Mouse (Mus musculus): ENCODE measurements around the gene Inpp5k. TPM values are rescaled to one million over a fixed set of nuclear protein-coding genes. Genes with fewer than 3 reads are reported as not detected.

The Inpp5k gene
- polyA plus RNA-seq, 1 experiment, result 58.2 TPM

- H3K4me1 ChIP-seq (ENCODE audit: control insufficient read depth, insufficient read depth, low read length), result peaks cover 5% of the 10 kb centered on the region
- H3K4me3 ChIP-seq (replicated peaks; ENCODE audit: control insufficient read depth, low read depth, low read length), result no peak overlapping the region
- TF ChIP-seq CTCF (IDR thresholded peaks at IDR 0.05; ENCODE audit: control insufficient read depth, insufficient read depth, low read length) (no peak), POLR2A (IDR thresholded peaks at IDR 0.05; ENCODE audit: borderline replicate concordance, control insufficient read depth, low read depth, low read length) (no peak)
- WGBS, result 30% methylated on average over 2 of the region's 2 CpGs
- peak overlapping the region; percentile 63; the same call in 1 of the 2 replicates for H3K27ac ChIP-seq (ENCODE audit: control insufficient read depth, insufficient read depth, low read depth, low read length, poor library complexity)
Measured at GRCm38 (mm10) chr11:75622588-75623329, 8.0 kb upstream of the Inpp5k start.

- TF ChIP-seq CTCF (IDR thresholded peaks at IDR 0.05; ENCODE audit: control insufficient read depth, insufficient read depth, low read length) (no peak), POLR2A (IDR thresholded peaks at IDR 0.05; ENCODE audit: borderline replicate concordance, control insufficient read depth, low read depth, low read length) (no peak)
- H3K27ac ChIP-seq (ENCODE audit: control insufficient read depth, insufficient read depth, low read depth, low read length, poor library complexity), result peak overlapping the region; percentile 50; the same call in 1 of the 2 replicates
- H3K4me1 ChIP-seq (ENCODE audit: control insufficient read depth, insufficient read depth, low read length), result peaks cover 5% of the 10 kb centered on the region
- WGBS, result 23% methylated on average over 2 of the region's 2 CpGs
- no peak overlapping the region for H3K4me3 ChIP-seq (replicated peaks; ENCODE audit: control insufficient read depth, low read depth, low read length)
Measured at GRCm38 (mm10) chr11:75624102-75624554, 6.7 kb upstream of the Inpp5k start.

GRCm38 (mm10) chr11:75625820-75626219 is 5.0 kb upstream of the Inpp5k start:
- H3K27ac ChIP-seq (ENCODE audit: control insufficient read depth, insufficient read depth, low read depth, low read length, poor library complexity), result no peak overlapping the region
- 89% methylated on average over 4 of the region's 4 CpGs for WGBS

GRCm38 (mm10) chr11:75630098-75630497 is 690 bp upstream of the Inpp5k start:
- Histone ChIP-seq H3K27ac (ENCODE audit: control insufficient read depth, insufficient read depth, low read depth, low read length, poor library complexity) (no peak overlapping the region), H3K4me1 (ENCODE audit: control insufficient read depth, insufficient read depth, low read length) (peaks cover 4% of the 10 kb centered on the region), H3K4me3 (replicated peaks; ENCODE audit: control insufficient read depth, low read depth, low read length) (no peak overlapping the region)
- WGBS, result 3% methylated on average over 5 of the region's 5 CpGs
- TF ChIP-seq CTCF (IDR thresholded peaks at IDR 0.05; ENCODE audit: control insufficient read depth, insufficient read depth, low read length), result no peak
- no peak for TF ChIP-seq POLR2A (IDR thresholded peaks at IDR 0.05; ENCODE audit: borderline replicate concordance, control insufficient read depth, low read depth, low read length)

More at GRCm38 (mm10) chr11:75625820-75626219, 5.0 kb upstream of the Inpp5k start:
- Histone ChIP-seq H3K4me1 (ENCODE audit: control insufficient read depth, insufficient read depth, low read length) (peaks cover 5% of the 10 kb centered on the region), H3K4me3 (replicated peaks; ENCODE audit: control insufficient read depth, low read depth, low read length) (no peak overlapping the region)
- TF ChIP-seq POLR2A (IDR thresholded peaks at IDR 0.05; ENCODE audit: borderline replicate concordance, control insufficient read depth, low read depth, low read length), result no peak
- TF ChIP-seq CTCF (IDR thresholded peaks at IDR 0.05; ENCODE audit: control insufficient read depth, insufficient read depth, low read length), result no peak

- peaks cover 4% of the 10 kb centered on the region; the same call in 1 of the 2 replicates for H3K4me1 ChIP-seq (ENCODE audit: control insufficient read depth, insufficient read depth, low read length)
Measured at GRCm38 (mm10) chr11:75631561-75632225, 905 bp downstream of the Inpp5k start.

GRCm38 (mm10) chr11:75632921-75633320 is 2.1 kb downstream of the Inpp5k start:
- Histone ChIP-seq H3K4me3 (replicated peaks; ENCODE audit: control insufficient read depth, low read depth, low read length) (no peak overlapping the region), H3K4me1 (ENCODE audit: control insufficient read depth, insufficient read depth, low read length) (peaks cover 4% of the 10 kb centered on the region), H3K27ac (ENCODE audit: control insufficient read depth, insufficient read depth, low read depth, low read length, poor library complexity) (no peak overlapping the region)
- TF ChIP-seq CTCF (IDR thresholded peaks at IDR 0.05; ENCODE audit: control insufficient read depth, insufficient read depth, low read length), result no peak
- TF ChIP-seq POLR2A (IDR thresholded peaks at IDR 0.05; ENCODE audit: borderline replicate concordance, control insufficient read depth, low read depth, low read length), result no peak
- whole genome bisulfite sequencing, result 94% methylated on average over 5 of the region's 5 CpGs

More at GRCm38 (mm10) chr11:75631561-75632225, 905 bp downstream of the Inpp5k start:
- 8% methylated on average over 13 of the region's 13 CpGs for WGBS
- TF ChIP-seq POLR2A (IDR thresholded peaks at IDR 0.05; ENCODE audit: borderline replicate concordance, control insufficient read depth, low read depth, low read length) (no peak), CTCF (IDR thresholded peaks at IDR 0.05; ENCODE audit: control insufficient read depth, insufficient read depth, low read length) (no peak)
- H3K27ac ChIP-seq (ENCODE audit: control insufficient read depth, insufficient read depth, low read depth, low read length, poor library complexity), result no peak overlapping the region
- peak overlapping the region; percentile 89 for H3K4me3 ChIP-seq (replicated peaks; ENCODE audit: control insufficient read depth, low read depth, low read length)

- WGBS, result 86% methylated on average over 3 of the region's 3 CpGs
- no peak for TF ChIP-seq CTCF (IDR thresholded peaks at IDR 0.05; ENCODE audit: control insufficient read depth, insufficient read depth, low read length)
- TF ChIP-seq POLR2A (IDR thresholded peaks at IDR 0.05; ENCODE audit: borderline replicate concordance, control insufficient read depth, low read depth, low read length), result no peak
- Histone ChIP-seq H3K27ac (ENCODE audit: control insufficient read depth, insufficient read depth, low read depth, low read length, poor library complexity) (no peak overlapping the region), H3K4me3 (replicated peaks; ENCODE audit: control insufficient read depth, low read depth, low read length) (no peak overlapping the region), H3K4me1 (ENCODE audit: control insufficient read depth, insufficient read depth, low read length) (peaks cover 4% of the 10 kb centered on the region)
Measured at GRCm38 (mm10) chr11:75634801-75635200, 4.0 kb downstream of the Inpp5k start.

- Histone ChIP-seq H3K27ac (ENCODE audit: control insufficient read depth, insufficient read depth, low read depth, low read length, poor library complexity) (no peak overlapping the region), H3K4me1 (ENCODE audit: control insufficient read depth, insufficient read depth, low read length) (peaks cover 4% of the 10 kb centered on the region), H3K4me3 (replicated peaks; ENCODE audit: control insufficient read depth, low read depth, low read length) (no peak overlapping the region)
- 88% methylated on average over 11 of the region's 11 CpGs for whole genome bisulfite sequencing
- no peak for TF ChIP-seq CTCF (IDR thresholded peaks at IDR 0.05; ENCODE audit: control insufficient read depth, insufficient read depth, low read length)
- TF ChIP-seq POLR2A (IDR thresholded peaks at IDR 0.05; ENCODE audit: borderline replicate concordance, control insufficient read depth, low read depth, low read length), result no peak
Measured at GRCm38 (mm10) chr11:75635315-75635714, 4.5 kb downstream of the Inpp5k start.
